Mouse (Mus musculus) retina, adult 2 months (tissue): ENCODE results near the gene Ankrd9.
A peak's percentile ranks its signal among the peaks of the same experiment; 100 is the strongest.

Experiments
- DNase-seq: peaks from one replicate; pipeline ENCODE4 v3.0.0-alpha.2; 2012; ENCODE audit warnings: low read depth, low spot score

Gene Ankrd9

DNA sequence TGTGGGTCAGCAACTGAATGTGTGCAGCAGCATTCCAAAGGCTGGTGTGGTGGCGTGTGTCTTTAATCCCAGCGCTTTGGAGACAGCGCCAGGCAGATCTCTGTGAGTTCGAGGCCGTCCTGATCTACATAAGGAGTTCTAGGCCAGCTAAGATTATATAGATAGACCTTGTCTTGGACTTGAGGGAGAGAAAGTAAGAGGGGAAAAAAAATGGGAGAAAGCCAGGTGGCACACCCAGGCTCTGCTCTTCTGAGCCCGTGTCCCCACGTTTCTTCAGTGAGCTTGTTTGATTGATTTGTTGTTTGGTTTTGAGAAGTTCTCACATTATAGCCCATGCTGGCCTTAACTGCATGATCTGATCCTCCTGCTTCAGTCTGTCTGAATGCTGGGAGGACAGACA, 11.7 kb upstream of the Ankrd9 start:
- DNase-seq, result no peak

DNA sequence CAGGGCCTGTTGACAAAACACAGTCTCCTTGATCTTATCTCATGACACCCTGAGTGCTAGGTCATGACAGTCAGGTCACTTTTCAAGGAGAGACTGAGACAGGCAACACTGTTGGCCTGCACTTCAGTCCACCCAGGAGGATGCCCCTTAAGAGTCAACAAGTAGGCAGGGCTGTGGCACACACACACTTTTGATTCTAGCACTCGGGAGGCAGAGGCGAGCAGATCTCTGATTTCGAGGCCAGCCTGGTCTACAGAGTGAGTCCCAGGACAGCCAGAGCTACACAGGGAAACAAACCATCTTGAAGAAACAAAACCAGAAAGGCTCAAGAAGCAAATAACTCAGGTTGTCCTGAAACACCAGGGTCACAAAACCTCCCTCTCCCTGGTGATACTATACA, 10.6 kb upstream of the Ankrd9 start:
- no peak for DNase-seq

DNA sequence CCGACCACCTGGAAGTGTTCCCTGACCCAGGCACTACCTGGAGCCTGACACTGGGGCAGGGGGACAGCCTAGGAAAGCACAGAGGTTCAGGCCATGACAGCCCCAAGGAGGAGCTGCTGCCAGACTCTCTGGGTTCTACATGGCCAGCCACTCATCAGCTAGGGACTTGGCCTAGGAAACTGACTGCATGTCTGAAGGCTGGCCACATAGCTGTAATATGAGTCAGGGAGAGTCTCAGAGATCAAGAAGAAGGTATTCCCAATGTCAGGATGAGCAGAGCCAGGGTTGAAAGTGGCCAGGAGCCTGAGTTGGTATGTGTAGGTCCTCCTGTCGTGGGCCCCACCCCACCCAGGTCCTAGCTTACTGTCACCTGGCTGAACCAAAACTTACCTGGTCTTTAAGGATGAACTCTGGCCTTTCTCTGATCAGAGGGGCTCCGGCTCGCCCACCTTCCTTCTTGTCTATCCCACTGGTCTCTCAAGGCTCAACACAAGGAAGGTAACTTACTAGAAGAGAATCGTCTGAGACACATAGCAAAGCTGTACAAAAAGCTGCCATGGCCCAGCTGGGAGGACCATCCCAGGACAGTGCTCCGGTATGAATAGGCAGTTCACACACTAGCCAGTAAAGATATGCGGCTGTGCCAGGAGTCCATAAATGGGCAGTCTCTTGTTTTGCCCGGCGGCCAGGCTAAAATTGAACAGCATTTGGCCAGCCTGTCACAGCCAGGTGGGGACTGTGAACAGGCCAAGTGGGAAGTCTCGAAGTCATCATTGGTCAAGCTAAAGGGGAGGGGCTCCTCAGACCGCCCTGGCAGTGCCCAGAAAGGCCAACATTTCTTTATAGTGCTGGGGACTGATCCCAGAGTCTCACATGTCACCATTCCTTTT, 7.9 kb upstream of the Ankrd9 start:
- DNase-seq, result no peak

DNA sequence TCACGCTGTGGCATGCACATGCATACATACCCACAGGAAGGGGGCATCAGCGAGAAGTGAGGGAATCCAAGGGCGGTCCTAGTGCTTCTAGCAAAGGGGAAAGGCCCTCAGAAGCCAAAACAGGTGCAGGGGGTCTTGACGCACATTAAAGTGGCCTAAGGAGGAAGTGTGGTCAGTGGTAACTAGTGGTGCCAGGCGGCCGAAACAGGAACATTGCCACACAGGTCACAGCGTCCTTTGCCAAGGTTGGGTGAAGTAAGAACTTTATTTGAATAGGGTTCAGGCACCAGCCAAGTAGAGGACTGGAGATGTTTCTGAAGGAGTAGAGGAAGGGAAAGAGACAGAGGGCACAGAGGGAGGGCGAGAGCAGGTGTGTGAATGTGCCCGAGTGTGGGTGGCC, 6.3 kb upstream of the Ankrd9 start:
- no peak for DNase-seq

DNA sequence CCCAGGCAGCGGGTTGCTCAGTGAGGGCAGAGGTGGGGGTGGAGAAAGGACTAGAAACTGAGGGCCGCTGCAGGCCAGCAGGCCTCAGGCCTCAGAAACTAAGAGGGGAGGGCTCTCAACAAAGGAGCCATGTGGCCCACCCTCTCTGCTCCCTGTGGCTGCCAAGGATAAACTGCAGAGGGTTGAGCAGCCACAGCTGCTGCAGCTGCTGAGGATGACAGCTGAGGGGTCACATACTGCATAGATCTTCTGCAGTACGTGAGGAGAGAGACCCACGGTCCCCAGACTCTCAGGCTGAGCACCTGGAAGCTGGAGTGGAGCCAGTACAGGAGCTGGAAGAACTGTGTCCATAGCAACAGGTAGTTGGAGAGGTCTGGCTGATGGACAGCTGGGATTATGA, 5.8 kb upstream of the Ankrd9 start:
- DNase-seq, result no peak

DNA sequence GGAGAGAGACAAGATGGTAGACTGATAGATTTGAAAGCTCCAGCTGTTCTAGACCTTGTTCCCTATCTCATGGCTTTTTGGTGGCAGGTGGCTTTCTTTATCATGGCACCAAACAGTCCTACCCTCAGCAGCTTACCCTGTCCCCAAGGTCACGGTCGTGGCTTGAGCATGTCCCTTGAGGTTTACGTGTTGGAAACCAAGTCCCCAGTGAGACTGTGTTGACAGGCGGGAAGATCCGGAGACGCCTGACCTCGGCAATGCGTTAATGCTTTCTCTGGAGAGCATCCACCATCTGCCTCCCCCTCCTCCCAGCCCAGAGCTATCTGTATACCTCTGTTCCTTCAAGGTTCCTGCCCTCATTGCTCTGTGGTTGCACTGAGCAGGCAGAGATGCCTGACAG, 4.9 kb upstream of the Ankrd9 start:
- DNase-seq, result no peak

DNA sequence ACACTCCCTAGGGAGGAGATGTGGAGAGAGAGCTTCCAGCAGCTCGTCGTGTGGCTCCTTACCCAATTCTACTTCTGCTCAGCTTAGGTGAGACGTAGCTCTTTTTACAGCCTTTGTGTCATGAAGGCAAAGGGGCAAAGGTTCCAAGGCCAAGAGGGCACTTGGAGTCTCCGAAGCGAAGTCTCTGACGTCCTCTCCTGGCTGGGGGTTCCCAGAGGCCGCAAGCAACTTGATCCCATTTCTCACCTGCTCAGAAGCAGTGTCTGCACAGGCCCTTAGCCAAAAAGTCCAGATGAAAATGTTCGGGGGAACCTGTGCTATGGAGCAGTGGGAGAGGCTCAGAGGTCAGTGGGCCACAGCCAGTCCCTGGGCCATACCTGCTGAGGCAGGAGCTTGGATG, 4.2 kb upstream of the Ankrd9 start:
- DNase-seq, result no peak

DNA sequence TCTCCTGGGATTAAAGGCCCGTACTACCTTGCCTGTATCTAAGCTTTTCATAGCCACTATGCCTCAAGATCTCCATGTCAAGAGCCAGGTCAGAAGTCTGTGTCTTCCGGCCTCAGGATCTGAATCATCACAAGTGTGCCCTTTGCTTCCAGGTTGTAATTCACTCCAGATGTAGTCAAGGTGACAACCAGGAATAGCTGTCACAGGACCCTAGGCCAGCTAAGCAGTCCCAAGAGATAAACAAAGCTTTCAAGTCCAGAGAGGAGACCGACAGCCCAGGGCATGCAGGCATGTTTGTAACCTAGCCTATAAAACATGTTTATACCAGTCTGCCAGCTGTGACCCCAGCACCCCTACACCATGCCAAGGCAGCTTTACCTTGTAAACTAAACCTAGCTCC, 2.9 kb upstream of the Ankrd9 start:
- no peak for DNase-seq

DNA sequence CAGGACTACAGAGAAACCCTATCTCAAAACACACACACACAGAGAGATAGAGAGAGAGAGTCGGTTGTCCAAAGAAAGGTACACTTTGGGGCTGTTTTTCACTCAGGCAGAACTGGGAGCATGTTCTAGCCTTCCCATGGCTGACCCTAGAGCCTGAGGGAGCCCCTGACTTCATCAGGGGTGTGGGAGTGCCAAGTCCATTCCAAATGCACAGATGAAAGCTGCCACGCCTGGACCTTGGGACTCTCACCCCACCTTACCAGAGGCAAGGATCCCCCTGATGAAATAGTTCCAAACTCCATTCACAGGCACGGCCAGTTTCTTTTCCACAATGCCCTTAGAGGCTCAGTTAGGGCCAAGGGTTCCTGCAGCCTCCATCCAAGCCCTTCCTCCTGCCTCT, 968 bp upstream of the Ankrd9 start:
- DNase-seq, result no peak

DNA sequence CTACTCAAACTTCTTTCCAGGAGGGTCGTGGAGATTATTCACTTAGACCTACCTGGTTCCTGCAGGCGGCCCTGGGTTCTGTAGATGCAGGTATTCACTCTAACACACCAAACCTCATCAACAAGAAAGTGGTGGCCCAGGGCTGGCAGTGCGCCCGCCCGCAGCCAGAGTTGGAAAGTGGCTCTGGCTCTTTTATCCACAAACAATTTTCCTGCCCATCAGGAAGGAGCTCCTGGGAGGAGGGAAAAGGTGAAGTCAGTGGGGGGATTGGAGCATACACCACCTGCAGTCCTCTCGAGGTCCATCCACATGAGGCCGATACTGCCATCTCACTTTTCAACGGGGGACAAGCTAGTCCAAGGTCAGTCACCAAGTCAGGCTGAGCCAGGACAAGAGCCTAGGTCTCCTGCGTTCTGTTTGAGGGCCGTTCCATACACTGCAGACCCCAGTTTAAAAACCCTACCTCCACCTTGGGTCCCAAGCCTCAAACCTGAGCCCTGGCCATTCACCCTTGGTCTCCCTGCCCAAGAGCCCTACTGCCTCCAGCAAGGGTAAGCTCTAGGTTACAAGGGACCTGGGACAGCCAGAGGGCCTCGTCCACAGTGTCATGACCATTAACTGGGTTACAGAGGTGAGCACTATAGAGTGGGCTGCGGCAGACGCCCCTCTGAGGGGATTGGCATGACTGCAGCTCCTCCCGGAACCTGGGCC, 789 bp downstream of the Ankrd9 start:
- peak; percentile 2 for DNase-seq

DNA sequence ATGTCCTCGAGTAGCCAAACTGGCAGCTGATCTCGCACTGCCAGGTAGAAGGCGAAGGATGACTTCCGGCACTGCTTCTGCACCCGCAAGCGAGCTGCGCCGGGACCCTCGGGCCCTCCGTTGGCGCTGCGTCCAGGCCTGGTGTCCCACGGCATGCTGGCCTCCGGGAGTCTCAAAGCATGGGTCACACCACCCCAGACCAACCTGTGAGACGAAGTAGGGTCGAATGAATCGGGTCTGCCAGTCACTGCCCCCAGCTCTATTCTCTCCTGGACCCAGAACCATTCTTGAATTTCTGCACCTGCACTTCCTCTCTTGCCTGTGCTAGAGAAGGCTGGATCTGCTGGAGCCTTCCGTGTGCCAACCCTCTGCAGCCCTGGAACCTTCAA, 1.5 kb downstream of the Ankrd9 start:
- no peak for DNase-seq

DNA sequence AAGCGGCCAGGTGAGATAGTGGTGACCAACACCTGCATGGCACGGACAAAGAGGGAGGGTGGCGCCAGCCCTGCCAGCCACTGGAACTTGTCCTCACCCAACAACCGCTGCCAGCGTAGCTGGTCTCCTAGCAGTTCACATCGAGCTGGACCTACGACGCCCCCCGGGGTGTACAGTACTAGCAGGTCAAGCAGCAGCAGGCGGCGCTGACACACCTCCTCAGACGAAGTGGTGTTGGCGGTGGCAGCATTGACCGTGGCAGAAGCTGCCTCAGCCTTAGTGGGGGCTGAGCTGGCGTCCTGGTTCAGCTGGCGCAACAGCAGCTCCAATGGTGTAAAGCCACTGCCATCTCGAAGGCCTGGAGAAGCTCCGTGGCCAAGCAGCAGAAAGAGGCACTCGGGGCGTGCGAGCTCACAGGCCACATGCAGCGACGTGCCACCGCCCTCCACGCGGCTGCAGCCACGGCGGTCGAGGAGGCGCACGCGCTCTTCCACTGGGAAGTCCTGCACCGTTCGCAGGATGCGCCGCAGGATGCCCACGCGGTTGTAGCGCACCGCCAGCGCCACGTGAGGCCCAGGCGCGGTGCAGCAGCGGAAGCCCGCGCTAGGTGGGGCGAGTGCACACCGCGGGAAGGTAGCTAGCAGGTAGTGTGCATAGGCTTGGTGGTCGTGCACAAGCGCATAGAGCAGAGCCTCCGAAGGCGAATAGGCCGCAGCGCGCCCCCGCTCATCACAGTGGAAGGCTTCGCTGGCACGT, 2.1 kb downstream of the Ankrd9 start:
- DNase-seq, result no peak

DNA sequence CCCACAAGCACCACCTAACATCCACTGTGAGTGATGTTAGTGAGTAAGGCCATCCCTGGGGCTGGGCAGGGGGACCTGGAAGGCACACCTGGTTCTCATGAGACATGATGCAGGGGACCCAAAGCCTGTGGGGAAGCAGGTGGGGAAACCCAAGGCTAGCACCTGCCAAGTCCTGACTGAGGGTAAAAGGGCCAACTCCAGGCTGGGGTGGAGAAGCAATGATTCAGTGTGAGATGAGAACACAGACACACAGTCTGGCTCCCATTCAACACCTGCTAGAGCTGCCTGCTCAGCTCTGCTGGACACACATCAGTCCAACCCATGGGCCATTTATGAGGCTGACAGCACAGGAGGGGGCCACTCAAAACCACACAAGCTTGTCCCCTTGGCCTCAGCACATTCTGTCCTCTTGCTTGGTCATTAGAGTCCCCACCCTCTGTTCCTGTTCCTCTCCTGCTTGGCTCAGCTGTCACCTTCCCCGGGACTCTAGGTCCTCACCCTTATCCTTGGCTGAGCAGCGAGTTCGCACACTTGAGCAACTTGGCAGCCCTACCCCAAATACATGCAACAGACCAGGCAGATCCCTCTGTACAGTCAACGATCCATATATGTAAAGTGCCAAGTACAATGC, 2.9 kb downstream of the Ankrd9 start:
- DNase-seq, result no peak

DNA sequence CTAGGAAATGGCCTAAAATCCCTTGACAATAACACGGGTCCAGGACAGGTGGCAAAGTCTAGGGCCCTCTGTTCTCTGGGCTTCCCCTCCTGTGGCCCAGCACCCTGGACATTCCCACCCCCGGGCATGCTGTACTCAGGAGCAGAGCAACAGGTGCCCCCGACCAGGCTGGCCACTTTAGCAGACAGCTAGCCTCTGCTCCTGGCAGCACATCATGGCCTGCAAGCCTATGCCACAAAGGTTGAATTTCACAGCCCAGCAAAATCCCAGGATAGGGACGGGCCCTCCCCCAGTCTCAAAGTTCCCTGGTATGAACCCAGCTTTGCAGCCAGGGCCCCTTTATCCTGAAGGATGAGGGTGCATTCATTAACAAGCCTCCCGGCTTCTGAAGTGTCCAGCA, 3.5 kb downstream of the Ankrd9 start:
- no peak for DNase-seq

DNA sequence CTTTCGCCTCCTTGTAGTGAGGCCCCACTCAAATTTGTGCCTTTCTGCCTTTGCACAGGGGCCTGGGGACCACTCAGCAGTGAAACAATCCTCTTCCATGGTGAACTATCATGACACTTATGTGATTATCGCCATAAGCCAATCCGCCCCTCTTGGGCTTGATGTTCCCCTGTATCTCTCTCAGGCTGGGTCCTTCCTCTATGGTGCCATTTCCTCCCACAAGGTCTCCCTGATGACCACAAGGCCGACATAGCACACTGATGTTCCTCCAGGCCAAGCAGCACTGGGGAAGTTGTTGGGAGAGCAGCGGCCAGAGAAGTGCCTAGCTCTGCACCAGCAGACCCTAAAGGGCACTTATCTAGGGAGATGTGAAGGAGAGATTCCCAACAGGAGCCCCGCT, 4.1 kb downstream of the Ankrd9 start:
- DNase-seq, result no peak

DNA sequence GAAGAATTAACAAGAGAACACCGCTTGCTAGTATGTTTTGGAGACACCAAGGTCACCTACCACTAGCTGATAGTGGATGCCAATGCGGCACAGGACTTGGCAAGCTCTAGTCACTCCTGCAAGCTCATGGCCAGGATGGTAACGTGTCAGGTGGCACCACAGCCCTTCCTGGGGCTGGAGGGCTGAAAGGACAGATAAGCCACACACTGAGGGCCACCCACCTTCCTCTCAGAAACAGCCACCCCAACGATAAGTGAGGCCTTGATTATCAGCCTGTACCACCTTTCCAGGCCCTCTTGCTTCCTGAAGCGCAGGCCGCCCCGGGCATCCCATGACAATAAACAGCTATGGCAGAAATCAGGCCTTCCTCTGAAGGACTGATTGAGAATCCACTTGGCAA, 4.5 kb downstream of the Ankrd9 start:
- DNase-seq, result no peak

DNA sequence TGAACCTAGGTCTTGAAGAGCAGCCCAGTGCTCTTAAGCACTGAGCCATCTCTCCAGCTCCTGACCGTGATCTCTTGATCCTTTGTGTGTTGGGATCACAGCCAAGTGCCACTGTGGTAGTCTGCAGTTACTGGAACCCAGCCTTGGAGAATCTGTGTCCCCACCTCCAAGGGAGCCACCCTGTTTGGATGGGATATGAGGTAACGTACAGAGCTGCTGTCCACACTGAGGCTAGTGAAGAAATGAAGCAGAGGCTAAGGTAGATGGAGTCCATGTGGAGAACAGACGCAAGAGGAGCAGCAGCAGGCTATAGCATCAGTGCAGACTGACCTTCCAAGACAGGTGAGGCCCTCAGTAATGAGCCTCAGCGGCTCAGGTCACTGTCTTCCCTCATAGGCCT, 5.0 kb downstream of the Ankrd9 start:
- DNase-seq, result no peak

DNA sequence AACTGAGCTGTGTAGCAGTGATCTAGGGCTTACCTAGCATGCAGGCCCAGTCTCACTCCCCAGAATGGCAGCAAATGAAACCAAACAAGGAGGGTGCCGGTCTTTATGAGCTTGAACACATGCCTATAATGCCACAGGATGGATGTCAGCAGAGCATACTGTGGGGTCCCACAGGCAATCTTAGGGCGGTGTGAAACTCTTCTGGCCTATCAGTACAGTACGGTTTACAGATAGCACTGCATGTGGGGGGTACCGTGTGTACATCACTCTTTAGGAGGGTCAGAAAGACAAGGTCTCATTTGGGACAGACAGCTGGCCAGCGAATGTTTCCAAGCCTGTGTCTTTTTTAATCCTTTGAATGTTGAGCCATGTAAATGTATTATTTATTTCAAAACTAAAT, 6.9 kb downstream of the Ankrd9 start:
- no peak for DNase-seq

DNA sequence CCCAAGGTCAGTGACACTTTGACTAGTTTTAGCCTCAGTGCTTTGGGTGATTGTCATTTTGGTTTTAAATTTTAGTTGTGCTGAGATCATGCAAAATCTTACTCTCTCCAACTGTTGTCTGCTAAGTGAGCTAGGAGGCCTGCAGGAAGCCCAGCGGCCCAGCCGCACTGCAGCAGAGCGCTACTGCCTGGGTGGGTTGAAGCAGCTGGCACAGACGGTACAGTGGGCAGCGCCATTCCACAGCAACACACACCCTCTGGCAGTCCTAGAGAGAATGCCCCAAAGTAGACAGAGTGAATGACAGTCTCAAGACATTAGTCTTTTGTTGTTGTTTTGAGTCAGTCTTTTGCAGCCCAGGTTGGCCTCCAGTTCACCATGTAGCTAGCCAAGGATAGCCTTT, 8.4 kb downstream of the Ankrd9 start:
- DNase-seq, result no peak

DNA sequence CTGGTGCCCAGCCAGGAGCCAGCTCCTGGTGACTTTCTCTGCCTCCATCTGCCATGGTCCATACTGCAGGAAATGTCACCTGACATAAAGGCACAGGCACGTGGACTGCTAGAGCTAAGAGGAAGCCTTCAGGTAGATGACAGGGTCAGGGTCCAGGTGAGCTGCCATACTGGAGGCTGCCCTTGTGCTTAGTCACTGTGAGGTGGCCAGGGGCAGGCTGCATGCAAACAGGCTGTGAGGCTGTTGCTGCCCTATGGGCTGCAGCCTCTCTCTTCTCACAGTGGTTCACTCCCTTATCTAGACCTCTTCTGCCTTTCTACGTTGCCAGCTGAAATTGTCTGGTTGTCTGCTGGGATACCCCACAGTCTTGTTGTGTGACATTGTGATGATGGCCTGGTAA, 11.7 kb downstream of the Ankrd9 start:
- no peak for DNase-seq

DNA sequence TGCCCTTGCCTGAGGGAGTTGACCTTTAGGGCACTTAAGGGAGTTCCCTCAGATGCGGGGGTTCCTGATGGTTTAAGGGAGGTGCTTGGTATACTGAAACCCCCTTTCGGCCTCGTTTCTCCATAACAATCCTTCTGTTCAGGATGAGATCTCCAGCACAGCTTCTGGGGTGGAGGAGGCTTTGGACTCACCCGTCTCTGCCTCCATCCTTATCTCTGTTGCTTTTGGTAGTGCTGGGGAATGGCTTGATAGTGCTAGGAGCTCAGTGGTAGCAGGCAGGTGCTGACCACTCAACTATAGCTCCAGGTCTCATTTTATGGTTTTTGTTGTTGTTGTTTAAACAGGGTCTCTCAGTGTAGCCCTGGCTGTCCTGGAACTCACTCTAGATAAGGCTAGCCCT, 12.8 kb downstream of the Ankrd9 start:
- no peak for DNase-seq

DNA sequence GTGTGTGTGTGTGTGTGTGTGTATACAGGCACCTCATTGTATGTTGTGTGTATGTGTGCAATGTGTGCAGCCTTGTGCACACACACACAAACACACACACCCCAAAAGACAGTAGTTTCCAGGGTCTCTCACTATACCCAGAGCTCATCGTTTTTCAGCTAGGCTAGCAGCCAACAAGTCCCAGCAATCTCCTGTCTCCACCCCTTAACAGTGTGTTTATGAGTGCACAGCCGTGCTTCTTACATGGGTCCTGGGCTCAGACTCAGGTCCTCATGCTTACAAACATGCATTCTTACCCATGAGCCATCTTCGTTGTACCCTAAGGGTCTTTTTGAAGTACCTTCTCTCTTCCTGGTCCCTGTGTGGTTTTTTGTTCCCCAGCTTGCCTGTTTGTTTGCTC, 13.3 kb downstream of the Ankrd9 start:
- no peak for DNase-seq
